Mouse (Mus musculus) limb, embryonic 15.5 days (tissue): Measurements from ENCODE around the gene Slc26a3. TPM values are rescaled to one million over a fixed set of nuclear protein-coding genes. Genes with fewer than 3 reads are reported as not detected.

Source experiments
- polyA plus RNA-seq: library from polyadenylated mRNA; unstranded; fragments of >200 nt; fragmentation: Nextera tagmentation; extraction: Ambion mirVana; gene quantifications from 2 replicates; pipeline ENCODE4 v1.2.1, GENCODE M21; 2015

Gene Slc26a3
- polyA plus RNA-seq, 1 experiment from 2014 or later, result 0.29 TPM

Other genes starting within 250 kb of the Slc26a3 start
- gene Gm6993, start 150.1 kb upstream of the Slc26a3 start, polyA plus RNA-seq, result not detected in 2 replicates
- 68.1 and 71.0 TPM in 2 replicates for gene Lamb1, start 125.6 kb upstream of the Slc26a3 start, polyA plus RNA-seq
- gene Dld, start 39.4 kb upstream of the Slc26a3 start, polyA plus RNA-seq, result 119 and 123 TPM in 2 replicates
- 10.6 and 11.5 TPM in 2 replicates for gene Cbll1, start 108.7 kb downstream of the Slc26a3 start, polyA plus RNA-seq
- 0.05 TPM in 1 of 2 replicates, not detected in the other for gene Slc26a4, start 169.1 kb downstream of the Slc26a3 start, polyA plus RNA-seq
- 27.0 and 27.1 TPM in 2 replicates for gene Bcap29, start 243.8 kb downstream of the Slc26a3 start, polyA plus RNA-seq